Mouse (Mus musculus): ENCODE measurements around the gene Slain2. TPM values are rescaled to one million over a fixed set of nuclear protein-coding genes. Genes with fewer than 3 reads are reported as not detected.

The Slain2 gene
- polyA plus RNA-seq, 1 experiment from 2014 or later, result 16.4 TPM

Other genes starting within 250 kb of the Slain2 start
- 0.20 and 0.30 TPM in 2 replicates for gene Txk, start 161.5 kb upstream of the Slain2 start, polyA plus RNA-seq (2015; fragmentation: Nextera tagmentation; extraction: Ambion mirVana)
- 12.9 and 13.2 TPM in 2 replicates for gene Tec, start 45.8 kb upstream of the Slain2 start, polyA plus RNA-seq (2015; fragmentation: Nextera tagmentation; extraction: Ambion mirVana)
- gene Gm10135, start 60.4 kb downstream of the Slain2 start, polyA plus RNA-seq (2015; fragmentation: Nextera tagmentation; extraction: Ambion mirVana), result not detected in 2 replicates
- 0.31 and 0.33 TPM in 2 replicates for gene Slc10a4, start 92.6 kb downstream of the Slain2 start, polyA plus RNA-seq (2015; fragmentation: Nextera tagmentation; extraction: Ambion mirVana)